Mouse (Mus musculus) stomach, postnatal 0 days (tissue): Measurements from ENCODE around the gene Ttc29. TPM values are rescaled to one million over a fixed set of nuclear protein-coding genes. Genes with fewer than 3 reads are reported as not detected.
A peak's percentile ranks its signal among the peaks of the same experiment; 100 is the strongest.

Experiments used
- ATAC-seq: fragments of 200-750 bp; cut with Nextera tagmentation; 2 replicates; pipeline ENCODE4 v1.8.0; 2017; ENCODE audit not compliant: low FRiP score, low TSS enrichment
- DNase-seq: peaks from one replicate; pipeline ENCODE4 v3.0.0-alpha.2; 2016; ENCODE audit warnings: low spot score
- H3K27ac ChIP-seq: fragments of 300-500 bp; sonication (generic); replicated peaks from 2 replicates; pipeline ENCODE4 v1.5.1; 2014; ENCODE audit warnings: mild to moderate bottlenecking, control low read depth
- H3K27me3 ChIP-seq: fragments of 300-500 bp; sonication (generic); 2 replicates; pipeline ENCODE4 v1.6.1; 2014; ENCODE audit warnings: low read length; ENCODE audit not compliant: control insufficient read depth, insufficient read depth
- H3K36me3 ChIP-seq: fragments of 300-500 bp; sonication (generic); 2 replicates; pipeline ENCODE4 v1.6.1; 2014; ENCODE audit warnings: low read length, mixed read lengths; ENCODE audit not compliant: control insufficient read depth, insufficient read depth
- H3K4me1 ChIP-seq: fragments of 300-500 bp; sonication (generic); replicated peaks from 2 replicates; pipeline ENCODE4 v1.6.1; 2014; ENCODE audit warnings: antibody characterized with exemption; ENCODE audit not compliant: control insufficient read depth, insufficient read depth
- H3K4me2 ChIP-seq: fragments of 300-500 bp; sonication (generic); replicated peaks from 2 replicates; pipeline ENCODE4 v1.6.1; 2014; ENCODE audit warnings: low read depth, mild to moderate bottlenecking, control low read depth, moderate library complexity
- H3K4me3 ChIP-seq: fragments of 300-500 bp; sonication (generic); 2 replicates; pipeline ENCODE4 v1.5.1; 2014; ENCODE audit warnings: low read depth, low read length, control low read depth
- H3K9ac ChIP-seq: fragments of 300-500 bp; sonication (generic); 2 replicates; pipeline ENCODE4 v1.6.1; 2014; ENCODE audit warnings: mild to moderate bottlenecking, low read length, control low read depth, mixed read lengths
- H3K9me3 ChIP-seq: fragments of 300-500 bp; sonication (generic); 2 replicates; pipeline ENCODE4 v1.6.1; 2016; ENCODE audit warnings: low read length; ENCODE audit not compliant: control insufficient read depth
- CTCF ChIP-seq: IDR thresholded peaks from 2 replicates; pipeline ENCODE4 v1.5.1; 2016; ENCODE audit warnings: antibody characterized with exemption, low read depth, mild to moderate bottlenecking, moderate library complexity
- EP300 ChIP-seq: optimal IDR thresholded peaks from 2 replicates; pipeline ENCODE3; 2016; ENCODE audit warnings: antibody characterized with exemption
- WGBS: fragments of 180-500 bp; shearing (Covaris S2); extraction: QIAGEN DNeasy Blood & Tissue Kit; methylation state at CpG from one replicate; pipeline ENCODE4 v1.1.7; 2014; 5-methylcytosine and 5-hydroxymethylcytosine counted together
- polyA plus RNA-seq: library from polyadenylated mRNA; unstranded; fragments of >200 nt; fragmentation: Nextera tagmentation; extraction: Ambion mirVana; gene quantifications from 2 replicates; pipeline ENCODE4 v1.2.1, GENCODE M21; 2015

The Ttc29 gene
- polyA plus RNA-seq, 1 experiment from 2014 or later: not detected

DNA sequence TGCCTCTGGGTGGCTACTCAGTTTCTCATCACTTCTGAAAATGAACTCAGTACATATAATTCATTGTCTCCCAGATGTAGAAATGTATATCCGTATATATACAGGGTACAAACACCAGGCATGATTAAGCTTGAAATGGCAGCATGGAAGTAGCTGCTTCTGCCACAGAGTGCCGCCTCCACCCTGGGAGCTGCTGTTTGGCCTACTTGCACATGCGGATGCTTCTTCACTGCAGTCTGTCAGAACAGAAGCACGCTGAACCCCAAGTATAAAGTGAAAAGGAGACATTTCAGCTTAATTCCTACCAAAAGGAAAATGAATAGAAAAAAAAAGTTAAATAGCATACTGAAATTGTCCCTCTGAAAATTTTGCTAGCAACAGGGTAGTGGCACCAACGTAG lies 141.7 kb downstream of the Ttc29 start:
- no peaks in the 10 kb centered on the region for H3K27me3 ChIP-seq
- DNase-seq (no peak), ATAC-seq (no peak)
- H3K4me3 ChIP-seq: no peak overlapping the region
- TF ChIP-seq EP300 (no peak), CTCF (no peak)
- H3K9ac ChIP-seq: no peak overlapping the region
- H3K4me1 ChIP-seq: no peaks in the 10 kb centered on the region
- no peaks in the 10 kb centered on the region for H3K36me3 ChIP-seq
- 88% methylated on average over 5 of the region's 5 CpGs for whole genome bisulfite sequencing
- H3K4me2 ChIP-seq: no peak overlapping the region
- H3K27ac ChIP-seq: no peak overlapping the region
- no peaks in the 10 kb centered on the region for H3K9me3 ChIP-seq

DNA sequence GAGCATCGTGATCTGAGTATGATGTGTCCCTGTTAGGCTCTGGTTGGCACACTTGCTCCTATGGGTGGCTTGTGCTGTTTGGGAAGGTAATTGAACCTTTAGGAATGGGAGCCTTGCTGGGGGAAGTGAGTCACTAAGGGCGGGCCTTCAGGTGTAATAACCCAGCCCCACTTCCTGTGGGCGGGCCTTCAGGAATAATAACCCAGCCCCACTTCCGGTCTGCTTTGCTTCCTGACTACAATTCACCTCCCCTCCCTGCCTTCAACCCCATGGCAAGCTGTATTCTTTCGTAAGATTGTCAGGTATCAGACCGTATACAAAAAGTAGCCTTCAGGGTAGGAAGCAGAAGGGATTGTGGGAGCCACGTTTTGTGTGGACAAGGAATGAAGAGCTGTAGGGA lies 177.7 kb downstream of the Ttc29 start:
- H3K4me3 ChIP-seq: no peak overlapping the region
- no peaks in the 10 kb centered on the region for H3K4me1 ChIP-seq
- no peaks in the 10 kb centered on the region for H3K27me3 ChIP-seq
- no peak overlapping the region for H3K27ac ChIP-seq
- no peak overlapping the region for H3K4me2 ChIP-seq
- H3K36me3 ChIP-seq: no peaks in the 10 kb centered on the region
- H3K9me3 ChIP-seq: no peaks in the 10 kb centered on the region
- ATAC-seq (no peak), DNase-seq (no peak)
- 94% methylated on average over 7 of the region's 7 CpGs for WGBS
- no peak for TF ChIP-seq CTCF
- no peak for TF ChIP-seq EP300
- H3K9ac ChIP-seq: no peak overlapping the region

- Histone ChIP-seq H3K36me3 (no peaks in the 10 kb centered on the region), H3K9ac (no peak overlapping the region), H3K4me3 (no peak overlapping the region), H3K27ac (no peak overlapping the region), H3K27me3 (no peaks in the 10 kb centered on the region), H3K4me1 (no peaks in the 10 kb centered on the region; the same call in 1 of the 2 replicates), H3K4me2 (no peak overlapping the region), H3K9me3 (no peaks in the 10 kb centered on the region)
- no peak for TF ChIP-seq EP300
- TF ChIP-seq CTCF: no peak
- 24% methylated on average over 4 of the region's 4 CpGs for WGBS
- DNase-seq (no peak), ATAC-seq (no peak)
These were observed 206.2 kb downstream of the Ttc29 start for GRCm38 (mm10) chr8:78419272-78419671.

GRCm38 (mm10) chr8:78420101-78420503 lies 207.0 kb downstream of the Ttc29 start:
- TF ChIP-seq EP300 (no peak), CTCF (0 out of 2 replicates have a peak, but pooled peaks have one; percentile 5)
- no peak overlapping the region for H3K9ac ChIP-seq
- no peaks in the 10 kb centered on the region for H3K9me3 ChIP-seq
- under 1% methylated on average over 18 of the region's 19 CpGs for WGBS
- 0 out of 2 replicates have a peak overlapping the region, but pooled peaks have one; percentile 8 for H3K4me3 ChIP-seq
- H3K36me3 ChIP-seq: no peaks in the 10 kb centered on the region
- no peaks in the 10 kb centered on the region for H3K27me3 ChIP-seq
- H3K4me2 ChIP-seq: peak overlapping the region; percentile 44
- DNase-seq: no peak
- H3K4me1 ChIP-seq: no peaks in the 10 kb centered on the region; the same call in 1 of the 2 replicates
- ATAC-seq: no peak
- no peak overlapping the region for H3K27ac ChIP-seq

DNA sequence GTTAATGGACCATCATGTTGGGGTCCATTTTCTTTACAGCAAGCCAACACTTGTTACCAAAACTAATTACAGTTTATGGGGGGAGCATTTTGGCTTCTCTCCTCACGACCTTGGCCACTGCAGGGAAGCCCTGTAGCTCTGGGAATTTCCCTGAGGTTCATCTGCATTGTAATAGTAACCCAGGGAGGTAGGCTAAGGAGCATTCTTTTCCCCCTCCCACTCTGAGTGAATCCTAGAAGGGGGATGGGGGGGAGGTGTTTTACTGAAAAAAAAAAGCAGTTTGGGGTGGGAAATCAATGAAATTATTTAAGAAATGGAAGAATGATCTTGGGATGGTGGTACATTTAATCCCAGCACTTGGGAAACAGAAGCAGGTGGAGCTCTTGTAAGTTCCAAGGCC lies 210.8 kb downstream of the Ttc29 start:
- Histone ChIP-seq H3K27ac (no peak overlapping the region), H3K4me2 (no peak overlapping the region), H3K9me3 (no peaks in the 10 kb centered on the region), H3K36me3 (no peaks in the 10 kb centered on the region), H3K4me3 (no peak overlapping the region), H3K9ac (no peak overlapping the region), H3K27me3 (peaks cover 4% of the 10 kb centered on the region; the same call in 1 of the 2 replicates), H3K4me1 (no peaks in the 10 kb centered on the region; the same call in 1 of the 2 replicates)
- 9% methylated on average over 1 of the region's 1 CpGs for WGBS
- TF ChIP-seq EP300 (no peak), CTCF (no peak)
- ATAC-seq (no peak), DNase-seq (no peak)

GRCm38 (mm10) chr8:78426455-78426854 lies 213.4 kb downstream of the Ttc29 start:
- 4% methylated on average over 10 of the region's 10 CpGs for WGBS
- Histone ChIP-seq H3K4me3 (no peak overlapping the region), H3K4me2 (no peak overlapping the region), H3K4me1 (no peaks in the 10 kb centered on the region), H3K27me3 (peaks cover 6% of the 10 kb centered on the region; the same call in 1 of the 2 replicates), H3K9me3 (no peaks in the 10 kb centered on the region), H3K27ac (no peak overlapping the region), H3K36me3 (no peaks in the 10 kb centered on the region), H3K9ac (no peak overlapping the region)
- no peak for TF ChIP-seq EP300
- TF ChIP-seq CTCF: no peak
- DNase-seq: no peak
- no peak for ATAC-seq
